Mouse (Mus musculus) lung, adult 18-20 months (tissue): ENCODE measurements around the gene Trpd52l3.

ENCODE experiments used
- DNase-seq, 2 experiments: peaks; one replicate each; pipeline ENCODE4 v3.0.0; 2022; ENCODE audit warnings: mixed read lengths in 2 of 2

The Trpd52l3 gene

DNA sequence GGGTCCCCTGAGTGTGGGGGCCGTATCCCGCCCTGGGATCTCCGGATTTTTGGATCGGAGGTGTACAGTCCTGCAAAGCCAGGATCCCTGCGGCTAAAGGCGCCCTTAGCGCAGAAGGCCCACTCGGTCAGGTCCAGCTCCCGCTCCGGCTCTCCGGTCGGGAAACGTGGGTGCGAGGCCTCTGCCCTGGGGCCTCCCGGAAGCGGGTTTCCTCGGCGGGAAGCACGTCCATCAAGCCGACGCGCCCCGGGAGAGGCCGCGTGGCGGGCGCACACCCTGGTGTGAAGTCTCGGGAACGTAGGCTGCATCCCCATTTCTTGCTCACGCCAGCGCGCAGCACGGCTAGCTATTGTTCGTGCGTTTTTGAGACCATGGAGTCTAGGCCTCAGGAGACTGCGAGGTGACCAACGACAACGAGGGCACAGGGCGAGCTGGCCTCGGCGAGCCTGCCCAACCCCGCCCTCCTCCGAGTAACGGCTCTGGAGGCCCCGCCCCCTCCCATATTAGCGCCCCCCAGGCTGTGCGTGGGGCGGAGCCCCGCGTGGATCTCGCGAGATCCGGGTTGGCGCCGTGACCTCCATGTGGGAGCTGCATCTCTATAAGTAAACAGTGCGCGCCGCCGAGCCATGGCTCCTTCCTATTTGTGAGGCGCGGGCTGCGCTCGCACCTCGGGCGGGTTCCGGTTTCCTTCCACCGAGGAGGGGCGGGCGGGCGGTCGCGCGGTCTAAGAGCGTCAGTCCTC lies 26.5 kb downstream of the Trpd52l3 start, which contains the start of gene Uhrf2:
Gene Uhrf2, plus strand, starts transcription at position 620 of the 742 bp plus-strand sequence.
- DNase-seq, result peak; percentile 95 to 96

- peak in 1 of 2 experiments; percentile 10 for DNase-seq
Observed at GRCm38 (mm10) chr19:30030636-30031467, 27.3 kb downstream of the Trpd52l3 start.

DNA sequence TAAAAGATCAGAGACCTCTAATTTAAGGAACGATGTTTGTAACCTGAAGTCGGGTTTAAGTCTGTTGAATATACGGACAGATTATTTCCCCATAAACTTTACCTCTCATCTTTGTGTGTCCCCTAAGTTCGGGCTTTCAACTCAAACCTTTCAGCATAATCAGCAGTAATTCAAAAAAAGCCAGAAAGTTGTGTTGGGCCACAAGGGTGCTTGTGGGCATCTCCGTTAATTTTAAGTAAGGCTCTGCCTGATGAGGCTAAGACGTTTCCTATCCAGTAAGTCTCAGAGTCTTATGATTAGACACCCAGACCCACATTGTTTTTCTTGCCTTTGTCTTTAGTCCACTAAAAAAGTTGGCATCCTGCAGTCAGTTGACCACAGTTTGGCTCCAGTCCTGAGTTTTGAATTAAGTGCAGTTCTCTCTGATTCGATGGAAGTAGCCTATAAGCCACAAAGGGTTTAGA lies 27.9 kb downstream of the Trpd52l3 start:
- peak in 1 of 2 experiments; percentile 16 for DNase-seq

- no peak for DNase-seq
Observed at GRCm38 (mm10) chr19:30032206-30032605, 28.6 kb downstream of the Trpd52l3 start.

DNA sequence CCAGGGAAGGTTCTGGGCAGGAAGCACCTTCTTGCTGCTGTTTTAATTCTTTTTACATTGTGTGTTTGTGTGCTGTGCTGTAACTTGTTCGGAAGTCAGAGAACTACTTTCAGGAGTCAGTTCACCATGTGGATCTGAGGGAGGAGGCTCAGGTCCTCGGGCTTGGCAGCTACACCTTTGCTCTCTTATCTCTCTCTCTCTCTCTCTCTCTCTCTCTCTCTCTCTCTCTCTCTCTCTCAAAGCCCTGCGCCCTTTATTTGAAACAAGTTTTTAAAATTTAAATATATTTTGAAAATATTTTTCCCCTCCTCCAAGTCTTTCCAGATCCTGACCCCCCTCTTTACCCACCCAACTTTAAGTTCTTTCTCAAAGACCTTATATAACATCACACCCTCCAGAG lies 31.8 kb downstream of the Trpd52l3 start:
- no peak for DNase-seq

GRCm38 (mm10) chr19:30043691-30044090 lies 40.1 kb downstream of the Trpd52l3 start:
- no peak for DNase-seq

DNA sequence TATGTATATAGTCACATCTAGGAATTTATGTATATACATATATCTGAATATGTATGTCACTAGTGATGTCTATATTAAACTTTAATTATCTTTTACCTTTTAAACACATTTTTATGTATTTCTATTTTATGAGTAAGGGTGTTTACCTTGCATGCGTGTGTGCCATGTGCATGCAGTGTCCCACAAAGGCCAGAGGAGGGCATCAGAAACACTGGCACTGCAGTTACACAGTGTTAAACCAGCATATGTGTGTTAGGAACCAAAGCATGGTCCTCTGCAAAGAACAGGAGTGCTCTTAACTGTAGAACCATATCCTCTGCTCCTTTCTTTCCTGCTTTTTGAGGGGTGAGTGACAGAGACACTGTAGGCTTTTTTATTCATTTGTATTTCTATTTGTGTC lies 41.0 kb downstream of the Trpd52l3 start:
- no peak for DNase-seq

- DNase-seq, result no peak
Observed at GRCm38 (mm10) chr19:30045857-30046256, 42.3 kb downstream of the Trpd52l3 start.

- no peak for DNase-seq
Observed at GRCm38 (mm10) chr19:30050584-30050983, 47.0 kb downstream of the Trpd52l3 start.

DNA sequence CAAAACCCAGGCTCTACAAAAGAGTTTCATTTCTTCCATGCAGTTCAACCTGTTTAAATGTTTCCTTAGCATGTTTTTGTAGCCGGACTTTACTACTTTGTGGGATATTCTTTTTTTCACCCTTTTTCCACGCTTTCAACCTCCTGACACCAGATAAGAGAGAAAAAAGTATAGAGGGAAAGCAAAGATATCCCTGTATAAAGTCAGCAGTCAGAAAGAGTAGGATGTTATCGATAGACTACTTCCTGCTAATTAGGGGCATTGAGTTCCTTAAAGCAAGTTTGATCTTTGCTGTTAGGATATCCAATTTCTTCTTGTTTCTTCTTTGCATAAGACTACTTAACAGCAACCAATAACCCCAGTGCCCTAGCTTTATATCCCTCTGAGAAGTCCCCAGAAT lies 47.9 kb downstream of the Trpd52l3 start:
- DNase-seq, result no peak

DNA sequence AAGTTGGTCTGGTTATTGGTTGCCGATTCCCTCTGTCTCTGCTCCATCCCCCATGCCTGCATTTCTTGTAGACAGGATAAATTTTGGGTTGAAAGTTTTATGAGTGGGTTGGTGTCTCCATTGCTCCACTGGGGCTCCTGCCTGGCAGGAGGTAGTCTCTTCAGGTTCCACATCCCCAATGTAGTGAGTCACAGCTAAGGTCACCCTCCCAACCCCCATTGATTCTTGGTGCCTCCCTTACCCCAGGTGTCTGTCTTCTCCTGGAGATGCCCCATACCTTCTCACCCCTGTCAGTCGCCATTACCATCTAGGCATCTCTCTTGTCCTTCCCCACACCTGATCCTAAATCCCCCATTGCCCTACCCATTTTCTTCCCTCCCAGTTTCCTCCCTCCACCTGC lies 50.6 kb downstream of the Trpd52l3 start:
- no peak for DNase-seq
